Mouse (Mus musculus) layer of hippocampus, postnatal 25 days (tissue): ENCODE measurements around the gene Nek4. TPM values are rescaled to one million over a fixed set of nuclear protein-coding genes. Genes with fewer than 3 reads are reported as not detected.

Experiments used
- total RNA-seq, 2 experiments: library from RNA; stranded (reverse); gene quantifications; 2 replicates each; pipeline ENCODE4 v1.2.3; 2021

Gene Nek4
- total RNA-seq, 2 experiments from 2014 or later = 16.9 to 17.0 TPM

Other genes starting within 250 kb of the Nek4 start
- 10 to 100 TPM; 28.9 to 30.1 TPM for gene Sfmbt1, start 236.5 kb upstream of the Nek4 start, total RNA-seq
- gene Tmem110, start 125.8 kb upstream of the Nek4 start, total RNA-seq = 10 to 100 TPM; 19.2 to 24.6 TPM
- gene Mustn1, start 72.2 kb upstream of the Nek4 start, total RNA-seq = 1 to 10 TPM; 1.3 TPM
- not detected for gene Itih4, start 64.9 kb upstream of the Nek4 start, total RNA-seq
- gene Itih3, start 27.6 kb upstream of the Nek4 start, total RNA-seq = 10 to 100 TPM; 25.4 to 25.7 TPM
- not detected for gene Itih1, start 8.1 kb upstream of the Nek4 start, total RNA-seq
- gene Glt8d1, start 50.0 kb downstream of the Nek4 start, total RNA-seq = 10 to 100 TPM; 35.7 to 49.0 TPM
- gene Spcs1, start 50.3 kb downstream of the Nek4 start, total RNA-seq = 100 to 1,000 TPM; 171 to 189 TPM
- gene Pbrm1, start 67.8 kb downstream of the Nek4 start, total RNA-seq = 10 to 100 TPM; 55.3 to 59.0 TPM
- 10 to 100 TPM; 36.0 to 57.6 TPM for gene Gnl3, start 67.8 kb downstream of the Nek4 start, total RNA-seq
- gene Smim4, start 177.6 kb downstream of the Nek4 start, total RNA-seq = 10 to 100 TPM; 28.6 to 29.6 TPM
- 10 to 100 TPM; 12.8 to 17.9 TPM for gene Nt5dc2, start 179.7 kb downstream of the Nek4 start, total RNA-seq
- gene Stab1, start 217.3 kb downstream of the Nek4 start, total RNA-seq = 10 to 100 TPM; 13.9 to 17.5 TPM